Mouse (Mus musculus) liver, embryonic 13.5 days (tissue): Measurements from ENCODE around the gene Nt5c1b. TPM values are rescaled to one million over a fixed set of nuclear protein-coding genes. Genes with fewer than 3 reads are reported as not detected.

Experiments used
- ATAC-seq: fragments of 200-750 bp; cut with Nextera tagmentation; 2 replicates; pipeline ENCODE4 v1.8.0; 2017; ENCODE audit warnings: low read depth, mild to moderate bottlenecking, moderate number of reproducible peaks, moderate library complexity
- DNase-seq: peaks from one replicate; pipeline ENCODE4 v3.0.0; 2022
- H3K27ac ChIP-seq: fragments of 300-500 bp; sonication (generic); 2 replicates; pipeline ENCODE4 v1.5.1; 2015; ENCODE audit warnings: moderate library complexity, mild to moderate bottlenecking, inconsistent platforms
- H3K27me3 ChIP-seq: fragments of 300-500 bp; sonication (generic); 2 replicates; pipeline ENCODE4 v1.6.1; 2015; ENCODE audit warnings: mild to moderate bottlenecking, inconsistent platforms
- H3K36me3 ChIP-seq: fragments of 300-500 bp; sonication (generic); 2 replicates; pipeline ENCODE4 v1.6.1; 2015; ENCODE audit warnings: mild to moderate bottlenecking, inconsistent platforms
- H3K4me1 ChIP-seq: fragments of 300-500 bp; sonication (generic); replicated peaks from 2 replicates; pipeline ENCODE4 v1.6.1; 2015; ENCODE audit warnings: inconsistent platforms
- H3K4me2 ChIP-seq: fragments of 300-500 bp; sonication (generic); 2 replicates; pipeline ENCODE4 v1.6.1; 2015; ENCODE audit warnings: inconsistent platforms, mild to moderate bottlenecking, moderate library complexity
- H3K4me3 ChIP-seq: fragments of 300-500 bp; sonication (generic); replicated peaks from 2 replicates; pipeline ENCODE4 v1.5.1; 2015; ENCODE audit warnings: mild to moderate bottlenecking, inconsistent platforms
- H3K9ac ChIP-seq: fragments of 300-500 bp; sonication (generic); 2 replicates; pipeline ENCODE4 v1.6.1; 2015; ENCODE audit warnings: mild to moderate bottlenecking, inconsistent platforms
- H3K9me3 ChIP-seq: fragments of 300-500 bp; sonication (generic); replicated peaks from 2 replicates; pipeline ENCODE4 v1.6.1; 2016; ENCODE audit warnings: inconsistent platforms
- WGBS: fragments of 180-500 bp; shearing (Covaris S2); methylation state at CpG from one replicate; pipeline ENCODE4 v1.1.7; 2015; ENCODE audit not compliant: insufficient replicate concordance; 5-methylcytosine and 5-hydroxymethylcytosine counted together
- polyA plus RNA-seq: library from polyadenylated mRNA; unstranded; fragments of >200 nt; fragmentation: Nextera tagmentation; extraction: Ambion mirVana; gene quantifications from 2 replicates; pipeline ENCODE4 v1.2.1, GENCODE M21; 2015

The Nt5c1b gene
- polyA plus RNA-seq, result not detected in 2 replicates

- Histone ChIP-seq H3K9ac (no peak within 1 kb of the TSS), H3K27ac (no peak within 1 kb of the TSS), H3K9me3 (no peaks in the 10 kb centered on the region), H3K36me3 (no peaks in the 10 kb centered on the region), H3K4me2 (no peak within 1 kb of the TSS), H3K27me3 (no peaks in the 10 kb centered on the region), H3K4me1 (no peaks in the 10 kb centered on the region), H3K4me3 (no peak within 1 kb of the TSS)
- DNase-seq (no peak), ATAC-seq (no peak)
- WGBS, result 55% methylated on average over 3 of the region's 3 CpGs
These were observed at the start of gene Nt5c1b for GRCm38 (mm10) chr12:10369673-10370072. TSS of gene Nt5c1b (plus strand) at chr12:10369973.

DNA sequence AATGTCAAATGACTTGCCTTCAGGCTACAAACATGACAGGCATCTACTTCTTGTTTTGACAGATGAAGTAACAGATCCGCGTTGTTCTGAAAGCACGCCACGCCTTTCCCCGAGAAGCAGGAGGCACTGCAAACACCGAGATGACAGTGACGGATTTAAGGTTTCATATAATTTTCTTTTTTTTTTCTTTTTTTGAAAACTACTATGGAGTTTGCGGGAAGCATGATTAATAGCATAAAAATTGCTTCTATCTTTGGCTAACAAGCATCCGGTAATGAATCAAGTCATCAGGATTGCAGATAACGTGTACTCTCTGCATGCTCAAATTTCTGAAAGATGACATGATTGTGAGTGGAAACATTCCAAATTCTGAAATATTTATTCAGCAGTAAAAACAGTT is 42.1 kb upstream of the Nt5c1b start:
- DNase-seq, result no peak
- H3K36me3 ChIP-seq, result no peaks in the 10 kb centered on the region
- ATAC-seq, result no peak
- no peak overlapping the region for H3K27ac ChIP-seq
- H3K4me2 ChIP-seq, result no peak overlapping the region
- H3K4me3 ChIP-seq, result no peak overlapping the region
- 78% methylated on average over 10 of the region's 10 CpGs for WGBS
- no peaks in the 10 kb centered on the region for H3K27me3 ChIP-seq
- no peak overlapping the region for H3K9ac ChIP-seq
- no peaks in the 10 kb centered on the region for H3K9me3 ChIP-seq
- no peaks in the 10 kb centered on the region for H3K4me1 ChIP-seq

GRCm38 (mm10) chr12:10329460-10329859 is 40.3 kb upstream of the Nt5c1b start:
- DNase-seq (no peak), ATAC-seq (no peak)
- 68% methylated on average over 2 of the region's 2 CpGs for WGBS

GRCm38 (mm10) chr12:10340604-10341003 is 29.2 kb upstream of the Nt5c1b start:
- H3K36me3 ChIP-seq, result no peaks in the 10 kb centered on the region
- H3K27ac ChIP-seq, result no peak overlapping the region
- whole genome bisulfite sequencing, result 54% methylated on average over 5 of the region's 5 CpGs
- no peak overlapping the region for H3K4me3 ChIP-seq
- H3K27me3 ChIP-seq, result no peaks in the 10 kb centered on the region
- no peaks in the 10 kb centered on the region for H3K9me3 ChIP-seq
- no peaks in the 10 kb centered on the region for H3K4me1 ChIP-seq
- no peak for DNase-seq
- no peak for ATAC-seq
- H3K9ac ChIP-seq, result no peak overlapping the region
- H3K4me2 ChIP-seq, result no peak overlapping the region

More at GRCm38 (mm10) chr12:10329460-10329859, 40.3 kb upstream of the Nt5c1b start:
- no peaks in the 10 kb centered on the region for H3K36me3 ChIP-seq
- no peak overlapping the region for H3K4me2 ChIP-seq
- no peaks in the 10 kb centered on the region for H3K9me3 ChIP-seq
- H3K27me3 ChIP-seq, result no peaks in the 10 kb centered on the region
- no peaks in the 10 kb centered on the region for H3K4me1 ChIP-seq
- H3K4me3 ChIP-seq, result no peak overlapping the region
- H3K9ac ChIP-seq, result no peak overlapping the region
- H3K27ac ChIP-seq, result no peak overlapping the region

DNA sequence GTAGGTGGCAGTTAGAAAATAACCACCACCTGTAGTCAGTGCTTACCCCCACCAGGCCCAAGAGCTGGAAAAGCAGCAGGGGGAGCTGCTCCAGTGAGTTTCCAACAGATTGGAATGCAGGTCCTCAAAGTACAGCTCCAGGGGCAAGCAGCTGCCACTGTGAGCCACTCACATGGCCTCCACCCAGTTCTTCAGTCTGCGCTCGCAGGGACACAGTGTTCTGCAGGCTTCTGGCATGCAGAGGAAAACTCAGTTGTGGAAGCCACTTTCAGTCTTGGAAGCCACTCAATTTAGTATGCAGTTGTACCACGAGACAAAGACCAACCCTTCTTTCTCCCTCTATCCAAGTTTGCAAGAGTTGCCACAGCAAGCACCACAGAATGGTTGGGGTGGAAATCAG is 19.1 kb upstream of the Nt5c1b start:
- no peak overlapping the region for H3K27ac ChIP-seq
- no peak for DNase-seq
- H3K27me3 ChIP-seq, result no peaks in the 10 kb centered on the region
- no peaks in the 10 kb centered on the region for H3K36me3 ChIP-seq
- H3K4me1 ChIP-seq, result no peaks in the 10 kb centered on the region
- no peak overlapping the region for H3K4me2 ChIP-seq
- H3K4me3 ChIP-seq, result no peak overlapping the region
- no peaks in the 10 kb centered on the region for H3K9me3 ChIP-seq
- no peak for ATAC-seq
- no peak overlapping the region for H3K9ac ChIP-seq
- 51% methylated on average over 3 of the region's 3 CpGs for WGBS

DNA sequence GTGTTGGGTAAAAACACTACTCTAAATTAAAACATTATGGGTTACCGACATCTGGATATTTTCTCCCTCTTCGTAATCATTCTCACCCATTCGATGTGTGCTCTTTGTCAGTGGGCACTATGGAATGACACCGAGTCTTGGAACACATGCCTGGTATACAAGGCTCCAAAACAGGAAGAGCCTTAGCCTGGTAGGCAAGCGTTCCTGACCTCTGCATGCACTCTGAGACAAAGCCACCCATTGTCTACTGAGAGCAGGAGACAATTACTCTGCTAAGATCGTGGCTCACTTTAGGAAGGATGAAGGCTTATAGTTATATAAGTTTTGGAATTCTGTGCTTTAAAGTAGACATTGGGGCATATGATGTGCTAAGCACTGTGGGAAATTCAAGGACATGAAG is 12.0 kb upstream of the Nt5c1b start:
- H3K9ac ChIP-seq, result no peak overlapping the region
- no peak for ATAC-seq
- 43% methylated on average over 6 of the region's 6 CpGs for WGBS
- H3K4me3 ChIP-seq, result no peak overlapping the region
- no peak overlapping the region for H3K27ac ChIP-seq
- no peaks in the 10 kb centered on the region for H3K36me3 ChIP-seq
- no peak overlapping the region for H3K4me2 ChIP-seq
- no peak for DNase-seq
- no peaks in the 10 kb centered on the region for H3K4me1 ChIP-seq
- no peaks in the 10 kb centered on the region for H3K9me3 ChIP-seq
- no peaks in the 10 kb centered on the region for H3K27me3 ChIP-seq

DNA sequence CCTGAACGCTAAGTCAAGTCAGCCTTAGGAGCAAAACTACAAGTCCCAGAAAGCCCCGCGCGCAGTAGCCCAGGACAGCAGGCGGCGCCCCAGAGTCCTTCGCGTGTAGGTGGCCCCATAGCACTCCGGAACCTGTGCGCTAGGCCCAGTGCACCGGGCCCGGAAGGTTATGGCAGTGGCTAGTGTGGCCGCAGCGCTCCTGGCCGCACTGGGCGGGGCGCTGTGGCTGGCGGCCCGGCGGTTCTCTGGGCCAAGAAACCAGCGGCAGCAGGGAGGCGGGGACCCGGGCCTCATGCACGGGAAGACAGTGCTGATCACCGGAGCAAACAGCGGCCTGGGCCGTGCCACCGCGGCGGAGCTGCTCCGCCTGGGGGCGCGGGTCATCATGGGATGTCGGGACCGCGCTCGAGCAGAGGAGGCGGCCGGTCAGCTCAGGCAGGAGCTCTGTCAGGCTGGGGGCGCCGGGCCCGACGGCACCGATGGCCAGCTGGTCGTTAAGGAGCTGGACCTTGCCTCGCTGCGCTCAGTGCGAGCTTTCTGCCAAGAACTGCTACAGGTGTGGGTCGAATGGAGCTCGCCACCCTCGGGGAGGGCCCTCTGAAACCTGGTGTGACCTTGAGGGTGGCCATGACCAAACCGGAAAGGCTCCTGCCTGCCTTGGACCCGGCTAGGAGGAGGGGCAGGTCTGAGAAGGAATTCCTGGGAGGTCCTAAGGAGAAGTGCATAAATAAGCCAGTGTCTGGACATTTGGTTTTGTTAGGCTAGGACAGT is 21.1 kb downstream of the Nt5c1b start, which contains the start of gene Rdh14:
Gene Rdh14 (plus strand): TSS at position 102 of the 771 bp plus-strand sequence.
- H3K27ac ChIP-seq, result peak within 1 kb of the TSS; percentile 86
- no peaks in the 10 kb centered on the region for H3K27me3 ChIP-seq
- 1% methylated on average over 52 of the region's 53 CpGs for WGBS
- ATAC-seq, result peak; percentile 99
- peaks cover 6% of the 10 kb centered on the region for H3K4me1 ChIP-seq
- peak within 1 kb of the TSS; percentile 72 for H3K4me2 ChIP-seq
- peak; percentile 86 for DNase-seq
- peak within 1 kb of the TSS; percentile 83 for H3K9ac ChIP-seq
- peak within 1 kb of the TSS; percentile 79 for H3K4me3 ChIP-seq
- no peaks in the 10 kb centered on the region for H3K9me3 ChIP-seq
- 0 out of 2 replicates have a peak, but pooled peaks cover 8% of the 10 kb centered on the region for H3K36me3 ChIP-seq

- Histone ChIP-seq H3K4me3 (no peak overlapping the region), H3K4me1 (no peaks in the 10 kb centered on the region), H3K9me3 (no peaks in the 10 kb centered on the region), H3K27me3 (no peaks in the 10 kb centered on the region), H3K27ac (no peak overlapping the region), H3K4me2 (no peak overlapping the region), H3K9ac (no peak overlapping the region), H3K36me3 (no peaks in the 10 kb centered on the region)
- ATAC-seq (no peak), DNase-seq (no peak)
- 67% methylated on average over 1 of the region's 1 CpGs for WGBS
These were observed 31.0 kb downstream of the Nt5c1b start for GRCm38 (mm10) chr12:10400788-10401187.

GRCm38 (mm10) chr12:10402421-10403115 is 32.8 kb downstream of the Nt5c1b start:
- H3K9ac ChIP-seq, result no peak overlapping the region
- H3K9me3 ChIP-seq, result no peaks in the 10 kb centered on the region
- no peak overlapping the region for H3K4me2 ChIP-seq
- no peak for DNase-seq
- H3K27me3 ChIP-seq, result no peaks in the 10 kb centered on the region
- 28% methylated on average over 9 of the region's 9 CpGs for WGBS
- no peak for ATAC-seq
- no peak overlapping the region for H3K4me3 ChIP-seq
- H3K27ac ChIP-seq, result no peak overlapping the region
- H3K4me1 ChIP-seq, result no peaks in the 10 kb centered on the region
- no peaks in the 10 kb centered on the region for H3K36me3 ChIP-seq

GRCm38 (mm10) chr12:10410511-10411179 is 40.9 kb downstream of the Nt5c1b start:
- H3K27ac ChIP-seq, result no peak overlapping the region
- no peak overlapping the region for H3K4me2 ChIP-seq
- no peaks in the 10 kb centered on the region for H3K9me3 ChIP-seq
- H3K4me3 ChIP-seq, result no peak overlapping the region
- H3K27me3 ChIP-seq, result no peaks in the 10 kb centered on the region
- H3K4me1 ChIP-seq, result no peaks in the 10 kb centered on the region
- ATAC-seq, result no peak
- 67% methylated on average over 3 of the region's 3 CpGs for WGBS
- no peak for DNase-seq
- no peak overlapping the region for H3K9ac ChIP-seq
- no peaks in the 10 kb centered on the region for H3K36me3 ChIP-seq

DNA sequence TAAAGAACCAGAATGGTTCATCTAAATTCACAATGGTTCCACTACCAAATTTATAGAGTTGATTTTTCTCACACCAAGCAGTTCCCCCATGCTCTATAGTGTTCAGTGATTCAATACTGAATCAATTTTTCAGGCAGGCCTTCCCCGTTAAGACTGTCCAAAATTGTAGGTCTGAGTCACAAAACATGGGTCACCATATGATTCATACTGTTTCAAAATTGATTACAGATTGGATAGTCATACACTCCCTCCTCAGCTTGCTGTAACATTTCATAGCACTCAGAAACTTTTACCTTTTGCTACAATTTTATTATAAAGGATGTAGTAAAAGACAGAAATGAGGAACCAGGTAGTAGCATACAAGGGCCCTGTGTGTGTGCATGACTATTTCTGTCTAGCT is 41.7 kb downstream of the Nt5c1b start:
- WGBS, result 74% methylated on average over 1 of the region's 1 CpGs

More for the DNA sequence above, 41.7 kb downstream of the Nt5c1b start:
- ATAC-seq (no peak), DNase-seq (no peak)
- H3K4me3 ChIP-seq, result no peak overlapping the region
- H3K9me3 ChIP-seq, result no peaks in the 10 kb centered on the region
- no peaks in the 10 kb centered on the region for H3K36me3 ChIP-seq
- no peak overlapping the region for H3K9ac ChIP-seq
- no peaks in the 10 kb centered on the region for H3K4me1 ChIP-seq
- H3K27me3 ChIP-seq, result no peaks in the 10 kb centered on the region
- H3K4me2 ChIP-seq, result no peak overlapping the region
- H3K27ac ChIP-seq, result no peak overlapping the region
